Mouse (Mus musculus) embryo, embryonic 10.5 days (tissue): ENCODE measurements around the gene H6pd.
"Not testable (repeated sequence)": the region's sequence is repeated elsewhere in the genome, so short reads cannot be mapped to it uniquely, and the experiment has no call there.

Source experiments
- DNase-seq: peaks from one replicate; pipeline ENCODE4 v3.0.0-alpha.2; 2015; ENCODE audit warnings: low spot score

The H6pd gene

GRCm38 (mm10) chr4:150008853-150009586, at the start of gene H6pd:
Gene H6pd (minus strand): TSS chr4:150009023.
- peak; percentile 94 for DNase-seq

GRCm38 (mm10) chr4:150057722-150058121, 48.9 kb upstream of the H6pd start:
- no peak for DNase-seq

GRCm38 (mm10) chr4:150056171-150056570, 47.3 kb upstream of the H6pd start:
- no peak for DNase-seq

GRCm38 (mm10) chr4:150052380-150052779, 43.6 kb upstream of the H6pd start:
- no peak for DNase-seq

DNA sequence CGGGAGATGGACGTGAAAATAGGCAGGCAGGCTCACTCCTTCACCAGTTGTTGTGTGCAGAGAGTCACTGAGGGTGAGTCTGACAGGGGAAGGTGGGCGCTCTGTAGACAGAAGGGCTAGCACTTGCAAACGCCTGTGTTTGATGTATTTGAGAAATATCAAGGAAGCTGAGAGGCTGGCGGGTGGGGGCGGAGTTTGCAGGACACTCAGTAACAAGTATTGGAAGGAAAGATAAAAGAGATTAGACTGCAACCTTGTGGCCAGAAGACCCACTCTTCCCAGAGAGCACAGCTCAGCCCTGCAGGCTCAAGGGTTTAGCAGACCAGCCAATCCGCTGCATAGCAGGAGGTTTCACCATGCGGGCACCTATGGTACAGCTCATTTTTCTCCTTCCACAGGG, 42.7 kb upstream of the H6pd start:
- DNase-seq: no peak

- DNase-seq: no peak
Observed at GRCm38 (mm10) chr4:150049564-150050226, 40.9 kb upstream of the H6pd start.

- no peak for DNase-seq
Observed at GRCm38 (mm10) chr4:150049157-150049513, 40.3 kb upstream of the H6pd start.

- peak; percentile 62 for DNase-seq
Observed at GRCm38 (mm10) chr4:150048478-150049156, 39.8 kb upstream of the H6pd start.

DNA sequence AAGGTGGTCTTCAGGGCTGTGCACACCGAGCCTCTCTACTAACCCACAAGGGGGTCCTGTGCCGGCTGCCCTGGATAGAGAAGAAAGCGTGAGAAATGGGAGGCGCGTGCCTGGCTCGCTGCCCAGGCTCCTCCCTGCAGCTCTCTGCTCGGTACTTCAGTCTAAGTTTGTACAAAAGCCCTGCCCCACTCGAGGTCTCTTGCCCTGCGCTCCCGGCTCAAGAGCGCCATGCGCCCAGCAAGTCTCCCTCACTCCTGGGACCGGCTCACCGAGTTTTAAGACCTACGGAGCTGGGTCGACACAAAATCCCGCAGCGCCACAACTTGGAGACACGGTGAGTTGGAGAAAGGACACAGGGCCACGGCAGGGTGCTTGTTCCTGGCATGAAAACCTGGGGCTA, 39.2 kb upstream of the H6pd start:
- DNase-seq: peak; percentile 71

DNA sequence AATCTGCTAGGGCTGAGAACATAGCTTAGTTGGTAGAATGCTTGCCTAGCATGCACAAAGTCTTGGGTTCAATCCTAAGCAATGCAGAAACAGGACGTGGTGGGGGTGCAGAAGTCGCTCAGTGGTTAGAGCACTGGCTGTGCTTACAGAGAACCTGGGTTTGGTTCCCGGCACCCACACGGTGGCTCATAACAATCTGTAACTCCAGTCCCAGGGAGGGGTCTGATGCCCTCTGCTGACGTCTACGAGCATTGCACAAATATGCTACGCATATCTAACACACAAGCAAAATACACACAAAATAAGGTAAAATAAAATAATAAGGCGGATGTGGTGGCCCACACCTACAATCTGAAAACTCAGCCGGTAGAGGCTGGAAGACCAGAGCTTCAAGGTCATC, 34.8 kb upstream of the H6pd start:
- DNase-seq: no peak

DNA sequence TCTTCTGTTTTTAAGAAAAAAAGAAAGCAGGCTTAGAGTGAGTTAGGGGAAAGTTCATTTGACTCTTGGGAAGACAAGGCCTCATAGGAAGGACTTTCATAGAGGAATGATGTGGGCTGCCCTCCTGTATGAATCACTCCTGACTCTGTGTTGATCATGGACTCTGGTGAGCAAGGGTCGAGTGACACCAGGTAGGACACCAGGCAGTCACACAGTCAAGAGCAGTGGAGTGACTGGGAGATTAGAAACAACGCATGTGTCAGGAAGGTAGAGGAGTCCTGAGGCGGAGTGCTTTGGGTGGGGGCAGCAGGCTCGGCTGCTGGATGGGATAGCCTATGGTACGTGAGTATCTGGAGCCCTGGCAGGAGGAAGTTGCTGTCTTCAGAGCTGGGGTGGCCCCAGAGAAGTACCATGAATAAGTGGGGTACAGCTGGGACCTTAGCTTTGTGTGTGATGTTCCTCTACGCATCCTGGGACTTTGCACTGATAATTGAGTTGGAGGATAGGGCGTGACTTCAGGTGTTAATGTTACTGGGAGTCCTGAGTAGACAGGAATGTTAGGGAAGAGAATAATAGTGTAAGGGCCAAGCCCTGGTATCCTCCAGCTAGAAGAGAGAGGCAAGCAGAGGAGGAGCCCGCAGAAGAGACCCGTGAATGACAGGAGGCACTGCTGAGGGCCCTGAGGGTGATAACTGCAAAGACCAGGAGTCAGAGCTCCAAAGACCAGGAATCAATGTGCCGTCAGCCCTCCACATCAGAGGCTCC, 32.7 kb upstream of the H6pd start:
- DNase-seq: no peak

GRCm38 (mm10) chr4:150040856-150041255, 32.0 kb upstream of the H6pd start:
- DNase-seq: not testable (repeated sequence)

GRCm38 (mm10) chr4:150040003-150040581, 31.3 kb upstream of the H6pd start:
- DNase-seq: no peak

DNA sequence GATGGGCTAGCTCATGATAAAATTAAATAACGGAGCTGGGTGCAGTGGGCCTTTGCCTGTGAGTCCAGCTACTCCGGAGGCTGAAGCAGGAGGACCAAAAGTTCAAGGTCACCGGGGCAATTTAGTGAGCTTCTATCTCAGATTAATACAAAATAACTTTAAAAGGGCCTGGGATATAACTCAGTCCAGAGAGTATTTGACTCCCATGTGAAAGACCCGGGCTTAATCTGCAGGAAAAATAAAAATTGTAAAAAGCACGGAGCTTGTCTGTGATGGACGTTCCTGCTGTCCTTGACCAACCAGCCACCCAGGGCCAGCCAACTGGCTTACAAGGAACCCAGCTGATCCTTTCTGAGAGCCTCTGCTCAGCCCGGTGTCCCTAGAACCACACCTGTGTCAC, 29.7 kb upstream of the H6pd start:
- DNase-seq: no peak

GRCm38 (mm10) chr4:150036094-150036493, 27.3 kb upstream of the H6pd start:
- DNase-seq: no peak

DNA sequence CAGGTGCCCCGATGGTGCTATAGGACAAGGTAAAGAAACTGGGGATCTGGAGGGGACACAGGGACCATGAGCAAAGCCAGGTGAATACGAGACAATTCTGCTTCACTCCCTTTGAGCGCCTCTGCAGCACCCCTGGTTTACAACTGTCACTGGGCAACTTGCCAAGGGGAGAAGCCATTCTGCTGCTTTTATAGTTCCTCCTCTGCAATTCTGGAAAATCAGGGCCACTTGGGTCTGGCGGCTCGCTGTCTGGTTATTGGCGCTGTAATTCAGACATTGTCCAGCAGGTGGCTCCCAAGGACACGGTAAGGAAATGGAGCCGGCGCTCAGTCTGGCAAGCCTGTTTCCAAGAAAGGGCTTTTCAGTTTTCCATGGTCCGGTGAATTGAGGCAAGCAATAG, 26.5 kb upstream of the H6pd start:
- DNase-seq: peak; percentile 96

- peak; percentile 60 for DNase-seq
Observed at GRCm38 (mm10) chr4:150033261-150033671, 24.4 kb upstream of the H6pd start.

DNA sequence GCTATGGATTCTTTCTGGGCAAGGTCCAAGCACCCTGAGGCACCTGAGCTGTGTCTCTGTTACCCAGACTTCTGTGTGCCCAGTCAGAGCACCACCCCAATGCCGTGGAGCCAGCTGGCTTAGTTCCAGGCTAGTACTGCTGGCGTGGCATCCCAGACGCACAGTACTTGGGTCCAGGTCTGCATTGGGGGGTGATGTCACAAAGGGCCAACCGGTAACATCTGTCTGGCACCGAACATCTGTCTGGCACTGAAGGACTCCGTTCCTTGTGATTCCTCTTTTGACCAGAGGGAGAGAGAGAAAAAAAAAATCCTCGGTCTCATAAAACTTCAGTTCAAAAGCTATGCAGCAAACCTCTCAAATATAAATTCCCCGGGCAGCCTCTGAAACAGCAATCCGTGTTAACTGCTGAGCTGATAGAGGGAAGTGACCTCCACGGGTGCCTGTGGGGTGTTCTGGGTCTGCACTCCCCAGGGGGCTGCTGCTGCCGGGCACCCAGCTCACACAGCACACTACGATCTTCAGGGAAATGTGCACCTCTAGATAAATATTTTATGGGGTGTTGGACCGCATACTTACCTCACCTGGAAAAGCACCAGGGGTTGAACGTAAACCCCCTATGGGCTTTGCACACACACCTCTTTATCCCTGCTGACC, 22.5 kb upstream of the H6pd start:
- no peak for DNase-seq

DNA sequence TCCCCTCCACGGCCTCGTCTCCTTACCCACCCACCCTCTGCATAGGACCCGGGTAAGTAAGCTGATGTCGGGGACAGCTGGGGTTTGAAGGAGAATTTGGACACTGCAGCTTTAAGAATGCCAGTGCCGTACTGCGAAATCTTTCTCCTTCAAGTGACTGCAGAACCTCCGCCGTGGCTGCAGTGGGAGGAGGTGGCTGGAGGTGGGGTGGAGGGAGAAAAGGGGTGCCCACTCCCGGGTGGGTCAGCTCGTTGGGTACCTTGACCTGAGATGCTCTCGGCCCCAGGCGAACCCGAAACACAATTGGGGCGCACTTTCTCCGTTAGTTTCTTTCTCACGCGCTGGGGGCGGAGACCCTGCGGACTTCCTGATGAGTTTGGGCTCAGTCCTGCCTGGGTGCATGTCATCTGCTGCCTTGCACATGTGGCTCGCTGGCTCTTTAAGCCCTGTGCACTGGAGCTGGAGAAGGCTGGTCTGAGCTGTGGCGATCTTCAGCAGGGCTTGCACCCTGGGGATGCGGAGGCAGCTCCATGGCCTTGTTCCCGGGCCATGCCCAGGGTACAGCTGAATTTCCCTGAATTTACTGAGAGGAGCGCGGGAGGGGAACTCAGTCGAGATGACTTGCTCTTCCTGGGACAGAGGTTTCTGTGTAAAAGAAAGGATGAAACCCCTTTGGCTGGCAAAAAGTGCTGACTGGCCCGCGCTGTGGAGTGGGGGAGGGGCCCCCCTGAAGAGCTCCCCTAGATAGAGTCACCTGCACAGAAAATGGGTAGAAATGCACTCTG, 21.8 kb upstream of the H6pd start:
- DNase-seq: peak; percentile 69

DNA sequence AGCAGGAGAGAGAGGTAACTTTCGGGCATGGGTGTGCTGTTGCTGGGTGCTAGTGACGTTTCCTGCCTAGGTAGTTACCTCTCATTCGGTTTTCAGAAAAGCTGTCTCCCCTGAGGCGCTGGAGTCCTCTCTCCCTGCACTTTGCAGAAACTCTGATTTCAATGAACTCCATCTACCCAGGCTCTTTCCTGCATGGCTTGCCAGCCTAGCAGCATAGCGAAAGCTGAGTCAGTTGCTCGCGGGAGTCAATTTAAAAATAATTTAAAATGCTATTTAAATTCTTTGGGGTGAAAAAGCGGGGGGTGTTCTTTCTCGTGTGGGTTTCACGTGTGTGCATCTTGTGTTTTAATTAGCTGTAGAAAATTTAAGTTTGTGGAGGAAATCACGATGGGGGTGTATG, 21.1 kb upstream of the H6pd start:
- DNase-seq: no peak

DNA sequence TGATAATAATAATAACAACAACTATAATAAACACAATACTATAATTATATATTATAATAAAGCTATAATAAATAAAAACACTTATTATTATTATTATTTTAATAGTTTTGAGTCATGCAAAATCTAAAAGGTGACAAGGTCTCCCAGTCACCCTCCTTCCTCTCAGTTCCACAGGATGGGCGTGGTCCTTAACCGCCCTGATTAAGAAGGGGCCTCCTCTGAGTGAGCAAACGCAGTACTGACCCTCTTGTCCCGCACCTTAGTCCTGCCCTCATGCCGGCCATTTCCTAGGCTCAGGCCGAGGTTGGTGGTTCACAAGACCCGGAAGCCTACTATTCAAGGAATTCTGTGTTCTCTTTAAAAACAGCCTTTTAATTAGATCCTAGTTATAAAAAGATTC, 14.7 kb upstream of the H6pd start:
- DNase-seq: no peak
